Mouse (Mus musculus) ovary, adult 18-20 months (tissue): Measurements from ENCODE around the gene Calm3.

Experiments used
- DNase-seq: peaks from one replicate; pipeline ENCODE4 v3.0.0; 2022; ENCODE audit warnings: low spot score, mixed read lengths

Gene Calm3

DNA sequence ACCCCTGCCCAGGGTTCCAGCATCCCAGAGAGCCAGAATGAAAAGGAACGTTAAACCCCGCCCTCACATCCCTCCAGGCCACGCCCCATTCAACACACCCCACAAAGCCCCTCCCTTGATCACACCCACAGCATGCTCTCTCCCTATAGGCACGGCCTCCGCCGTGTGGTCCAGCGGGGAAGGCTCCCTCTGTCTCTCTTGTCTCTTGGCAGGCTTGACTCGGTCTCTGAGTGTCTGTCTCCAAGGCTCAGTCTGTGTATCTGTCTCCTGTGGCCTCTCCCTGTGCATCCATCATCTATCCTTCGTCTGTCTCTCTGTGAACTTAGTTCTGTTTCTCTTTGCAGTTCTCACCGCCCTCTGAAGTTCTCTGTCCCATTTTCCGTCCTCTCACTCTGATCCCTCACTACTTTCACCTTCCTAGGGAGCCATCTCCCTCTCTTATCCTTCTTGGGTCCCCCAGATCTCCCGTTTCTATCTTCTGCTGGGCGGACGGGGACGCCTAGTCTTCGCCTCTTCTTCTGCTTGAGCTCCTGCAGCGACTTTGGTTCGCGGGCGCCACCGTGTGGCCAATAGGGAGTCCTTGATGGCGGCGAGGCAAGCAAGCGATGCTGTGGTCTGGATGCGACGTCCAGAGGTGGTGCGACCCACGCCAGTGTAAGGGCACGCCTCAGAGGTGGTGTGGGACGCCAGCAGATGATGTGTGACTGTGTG lies 32.1 kb downstream of the Calm3 start, which contains the start of gene Gng8:
Gene Gng8 (plus strand): TSS at position 146 of the 711 bp plus-strand sequence.
- peak; percentile 56 for DNase-seq

DNA sequence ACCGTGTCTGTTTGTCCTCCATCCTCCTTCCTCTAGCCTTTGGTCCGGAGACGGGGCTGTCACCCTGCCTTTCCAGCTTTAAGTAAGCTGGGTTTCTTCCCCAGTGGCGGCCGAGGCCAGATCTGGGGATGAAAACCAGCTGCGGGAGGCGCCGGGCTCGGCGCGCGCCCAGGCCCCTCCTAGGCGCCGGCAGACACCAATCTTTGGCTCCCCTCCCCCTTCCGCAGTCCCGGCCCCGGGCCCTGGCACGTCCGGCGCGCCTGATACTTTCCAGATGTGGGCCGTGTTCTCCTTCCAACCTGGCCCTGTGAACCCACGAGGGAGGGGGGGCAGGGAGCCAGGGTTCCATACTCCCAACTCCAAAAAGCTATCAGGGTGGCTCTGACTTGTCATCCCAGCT lies 33.0 kb downstream of the Calm3 start:
- peak; percentile 67 for DNase-seq

GRCm38 (mm10) chr7:16890536-16890935 lies 33.4 kb downstream of the Calm3 start:
- DNase-seq = no peak

DNA sequence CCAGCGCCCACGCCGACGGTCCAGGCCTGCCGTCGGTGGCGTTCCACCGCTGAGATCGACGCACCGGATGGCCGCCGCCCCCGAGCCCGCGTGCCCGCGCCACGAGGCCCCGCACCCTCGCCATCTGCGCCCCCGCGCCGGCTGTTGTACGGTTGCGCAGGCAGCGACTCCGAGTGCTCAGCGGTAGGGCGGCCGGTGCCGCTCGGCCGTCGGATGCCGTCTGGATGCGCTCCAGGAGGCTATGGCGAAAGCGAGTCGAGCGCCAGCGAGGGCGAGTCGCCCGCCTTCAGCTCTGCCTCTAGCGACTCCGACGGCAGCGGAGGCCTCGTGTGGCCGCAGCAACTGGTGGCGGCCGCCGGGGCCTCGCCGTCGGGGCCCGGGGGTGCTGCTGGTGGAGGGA lies 38.0 kb downstream of the Calm3 start:
- DNase-seq = no peak

DNA sequence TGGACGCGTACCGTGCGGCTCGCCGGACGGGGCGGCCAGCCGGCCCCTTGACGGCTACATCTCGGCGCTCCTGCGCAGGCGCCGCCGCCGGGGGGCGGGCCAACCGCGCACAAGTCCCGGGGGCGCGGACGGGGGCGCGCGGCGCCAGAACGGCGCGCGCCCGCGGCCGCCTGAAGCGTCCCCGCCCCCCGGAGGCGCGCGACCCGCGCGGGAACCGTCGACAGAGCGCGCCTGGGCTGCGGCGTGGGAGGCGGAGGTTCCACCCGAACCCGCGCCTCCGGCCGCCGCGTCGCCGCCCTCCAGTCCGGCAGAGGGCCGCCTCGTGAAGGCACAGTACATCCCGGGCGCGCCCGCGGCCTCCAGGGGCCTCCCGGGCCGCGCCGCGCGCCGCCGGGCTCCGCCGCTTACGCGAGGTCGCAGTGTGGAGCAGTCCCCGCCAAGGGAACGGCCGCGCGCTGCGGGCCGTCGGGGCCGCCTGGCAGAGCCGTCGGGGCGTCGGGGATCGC lies 38.6 kb downstream of the Calm3 start:
- DNase-seq = no peak

DNA sequence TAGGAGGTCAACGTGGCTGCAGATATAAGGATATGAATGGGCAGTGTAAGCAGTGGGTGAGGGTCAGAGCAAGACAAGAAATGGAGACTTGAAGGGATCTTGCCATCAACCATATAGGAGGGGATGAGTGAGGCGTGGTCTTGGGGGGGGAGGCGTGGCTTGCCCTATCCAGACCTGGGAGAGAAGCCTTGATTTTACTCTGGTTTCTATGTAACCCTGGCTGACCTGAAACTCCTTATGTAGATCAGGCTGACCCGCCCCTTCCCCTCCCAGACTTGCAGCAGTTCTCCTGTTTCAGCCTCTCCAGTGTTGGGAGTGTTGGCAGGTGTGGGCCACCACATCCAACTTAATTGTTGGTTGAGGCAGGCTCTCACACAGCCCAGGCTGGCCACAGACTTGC lies 39.6 kb downstream of the Calm3 start:
- DNase-seq = no peak

GRCm38 (mm10) chr7:16883162-16883561 lies 40.8 kb downstream of the Calm3 start:
- no peak for DNase-seq

DNA sequence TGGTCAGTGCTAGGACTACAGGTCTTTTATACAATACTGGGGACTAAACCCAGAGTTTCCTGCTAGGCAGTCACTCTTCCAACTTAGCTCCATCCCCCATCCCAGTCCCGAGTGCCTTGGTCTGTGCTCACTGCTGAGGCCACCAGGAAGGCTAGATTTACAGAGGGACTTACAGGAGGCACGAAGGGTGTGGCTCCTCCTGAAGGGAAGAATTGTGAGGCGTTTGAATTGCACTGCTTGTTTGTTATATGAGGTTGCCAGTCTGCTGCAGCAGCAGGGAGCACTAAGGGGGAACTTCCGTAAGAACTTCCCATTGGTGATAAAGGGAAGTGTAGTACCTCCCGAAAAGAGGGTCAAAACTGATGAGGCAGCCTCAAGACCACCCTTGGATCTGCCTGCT lies 43.3 kb downstream of the Calm3 start:
- no peak for DNase-seq

DNA sequence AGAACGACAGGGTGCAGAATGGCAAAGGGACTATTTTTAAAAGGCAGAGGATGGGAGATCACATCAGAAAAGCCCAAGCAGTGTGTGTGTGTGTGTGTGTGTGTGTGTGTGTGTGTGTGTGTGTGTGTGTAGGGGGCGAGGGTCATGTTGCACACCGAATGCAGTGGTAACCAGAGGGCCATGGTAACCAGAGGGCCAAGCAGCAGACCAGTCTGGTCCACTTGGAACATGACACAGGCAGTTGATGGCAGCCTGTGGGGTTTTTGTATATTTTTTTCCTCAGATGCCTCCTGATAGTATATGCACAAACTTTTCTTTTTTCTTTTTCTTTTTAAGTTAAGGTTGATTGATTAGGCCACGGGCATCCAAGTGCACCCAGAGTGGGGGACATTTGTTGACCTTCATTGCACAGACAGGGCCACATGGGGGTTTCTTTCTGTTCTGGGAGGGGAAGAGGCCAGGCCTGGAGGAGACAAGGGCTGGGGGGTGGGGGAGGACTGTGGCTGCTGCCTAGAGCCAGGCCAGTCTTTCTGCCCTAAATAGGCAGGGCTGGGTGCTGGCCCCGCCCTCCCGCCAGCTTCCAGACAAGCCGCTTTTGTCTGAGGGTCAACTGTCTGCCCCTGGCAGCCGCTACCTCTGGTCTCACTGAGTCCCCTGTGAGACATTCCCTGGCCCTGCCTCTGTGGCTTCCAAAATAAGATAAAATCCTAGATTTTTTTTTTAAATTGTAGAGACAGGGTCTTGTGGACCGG lies 43.9 kb downstream of the Calm3 start:
- DNase-seq = no peak

DNA sequence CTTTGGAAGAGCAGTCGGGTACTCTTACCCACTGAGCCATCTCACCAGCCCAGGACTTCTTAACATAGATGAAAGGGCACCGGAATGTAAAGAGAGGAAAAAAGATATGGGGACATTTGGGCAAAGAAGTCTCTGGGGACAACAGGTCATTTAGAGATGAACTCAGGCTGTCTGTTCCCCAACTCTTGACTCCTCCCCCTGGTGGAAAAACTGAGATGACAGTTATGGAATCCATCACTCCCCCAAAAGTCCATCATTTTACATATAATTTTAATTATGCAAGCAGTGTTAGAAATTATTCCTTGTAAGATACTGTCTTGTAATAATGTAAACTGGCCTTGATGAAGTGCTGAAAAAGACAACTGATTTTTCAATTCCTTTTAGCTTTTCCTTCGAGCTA lies 46.2 kb downstream of the Calm3 start:
- no peak for DNase-seq

GRCm38 (mm10) chr7:16876608-16877007 lies 47.3 kb downstream of the Calm3 start:
- DNase-seq = no peak

DNA sequence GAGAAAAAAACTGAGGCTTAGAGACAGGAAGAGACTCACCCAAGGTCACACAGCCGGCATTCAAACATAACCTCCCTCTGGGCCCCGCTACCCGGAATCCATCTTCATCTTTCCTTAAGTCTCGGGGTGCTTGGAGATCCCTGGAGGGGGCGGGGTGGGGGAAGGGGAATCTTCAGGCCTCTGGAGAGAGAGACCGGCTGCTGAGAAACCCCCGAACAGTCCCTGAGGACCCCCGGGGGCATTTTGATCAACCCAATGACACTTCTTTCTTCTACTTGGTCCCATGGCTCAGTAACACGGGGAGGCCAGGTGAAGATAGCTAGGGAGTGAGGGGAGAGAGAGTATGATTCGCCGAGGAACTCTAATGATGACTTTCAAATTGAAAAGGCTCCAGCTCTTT lies 47.9 kb downstream of the Calm3 start:
- no peak for DNase-seq

DNA sequence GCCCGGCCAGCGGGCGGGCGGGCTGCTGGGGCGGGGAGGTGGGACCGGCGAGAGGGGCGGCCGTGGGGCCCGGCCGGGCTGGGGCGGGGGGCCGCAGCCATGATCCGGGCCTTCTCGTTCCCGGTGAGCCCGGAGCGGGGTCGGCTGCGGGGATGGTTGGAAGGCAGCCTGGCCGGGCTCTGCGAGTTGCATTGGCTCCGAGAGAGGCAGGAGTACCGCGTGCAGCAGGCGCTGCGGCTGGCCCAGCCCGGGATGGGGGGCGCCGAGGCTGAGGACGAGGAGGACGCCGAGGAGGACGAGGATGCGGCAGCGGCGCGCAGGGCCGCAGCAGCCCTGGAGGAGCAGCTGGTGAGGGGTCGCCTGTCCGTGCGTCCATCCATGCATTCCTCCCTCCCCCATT lies 48.6 kb downstream of the Calm3 start:
- DNase-seq = no peak

- no peak for DNase-seq
Observed at GRCm38 (mm10) chr7:16875310-16875325, 48.8 kb downstream of the Calm3 start, which contains the start of gene Dact3. Gene Dact3, plus strand, starts transcription at chr7:16875317.

GRCm38 (mm10) chr7:16874756-16875309 lies 49.1 kb downstream of the Calm3 start:
- DNase-seq = peak; percentile 100

- DNase-seq = peak; percentile 56
Observed at GRCm38 (mm10) chr7:16874190-16874589, 49.7 kb downstream of the Calm3 start.

DNA sequence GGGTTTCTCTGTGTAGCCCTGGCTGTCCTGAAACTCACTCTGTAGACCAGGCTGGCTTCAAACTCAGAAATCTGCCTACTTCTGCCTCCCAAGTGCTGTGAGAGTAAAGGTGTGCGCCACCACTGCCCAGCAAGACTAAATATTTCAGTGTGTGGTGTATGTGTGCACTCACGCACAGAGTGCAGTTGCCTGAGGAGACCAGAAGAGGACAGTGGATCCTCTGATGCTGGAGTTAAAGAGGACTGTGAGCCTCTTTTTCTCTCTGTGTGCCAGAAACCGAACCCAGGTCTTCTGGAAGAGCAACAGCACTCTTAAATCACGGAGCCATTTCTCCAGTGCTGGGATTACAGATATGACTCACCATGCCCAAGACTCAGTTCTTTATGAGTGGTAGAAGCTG lies 50.5 kb downstream of the Calm3 start:
- DNase-seq = no peak

DNA sequence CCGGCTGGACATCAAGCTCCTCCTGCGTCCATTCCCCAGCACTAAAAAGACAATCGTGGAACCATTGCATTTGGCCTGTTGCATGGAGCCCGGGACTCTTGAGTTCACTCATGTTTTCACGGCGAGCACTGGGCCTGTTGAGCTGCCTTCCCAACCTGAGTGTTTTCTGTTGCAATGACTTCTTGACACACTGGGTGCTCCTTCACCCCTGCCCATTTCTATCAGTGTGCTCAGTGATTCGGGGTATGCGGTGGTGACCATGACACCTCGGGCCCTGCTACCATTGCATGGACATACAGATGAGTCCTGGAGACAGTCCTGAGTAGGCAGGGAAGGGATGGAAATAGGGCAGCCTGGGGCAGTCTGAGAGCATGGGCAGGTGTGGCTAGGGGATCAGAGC lies 51.4 kb downstream of the Calm3 start:
- DNase-seq = no peak

DNA sequence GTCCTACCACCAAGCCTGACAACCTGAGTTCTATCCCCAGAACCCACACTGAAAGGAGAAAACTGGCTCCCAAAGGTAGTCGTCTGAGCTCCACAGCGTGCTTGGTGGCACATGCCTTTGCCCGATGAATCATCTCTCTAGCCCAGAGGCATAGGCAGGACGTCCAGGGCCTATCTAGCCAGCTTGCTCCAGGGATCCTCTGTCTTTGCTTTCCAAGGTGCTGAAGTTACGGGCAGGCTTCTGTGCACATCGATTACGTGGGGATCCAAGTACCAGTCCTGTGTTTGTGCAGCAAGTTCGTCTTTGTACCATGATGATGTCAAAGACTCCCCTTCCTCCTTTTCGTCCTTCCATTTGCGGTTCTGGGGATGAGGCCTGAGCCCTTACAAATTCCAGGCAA lies 52.3 kb downstream of the Calm3 start:
- DNase-seq = no peak

GRCm38 (mm10) chr7:16869497-16869896 lies 54.4 kb downstream of the Calm3 start:
- no peak for DNase-seq

DNA sequence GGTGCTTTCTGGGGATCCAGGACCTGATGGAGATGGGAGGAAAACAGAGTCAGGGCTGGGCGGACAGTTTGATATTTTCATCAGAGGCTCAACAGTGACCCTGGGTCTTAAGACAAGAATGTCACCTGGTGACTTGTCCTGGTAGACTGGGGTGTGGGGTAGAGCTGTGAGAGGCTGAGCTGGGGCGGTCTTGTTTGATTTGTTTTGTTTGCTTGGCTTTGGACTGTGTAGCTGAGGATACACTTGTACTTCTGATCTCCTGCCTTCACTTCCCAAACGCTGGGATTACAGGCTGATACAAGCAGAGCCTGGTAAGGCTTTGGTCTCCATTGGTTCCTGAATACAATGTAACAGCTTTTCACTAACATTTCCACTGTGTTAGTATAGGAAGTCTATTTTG lies 56.4 kb downstream of the Calm3 start:
- no peak for DNase-seq
